Mouse (Mus musculus) cortical plate, adult 2 months (tissue): Measurements from ENCODE around the gene Sema4d.

Experiments used
- CTCF ChIP-seq: fragments of 200-500 bp; IDR thresholded peaks from 2 replicates; pipeline ENCODE4 v1.5.1; 2011; ENCODE audit warnings: mild to moderate bottlenecking, control low read depth, low read length; ENCODE audit not compliant: insufficient read depth; ENCODE audit errors: extremely low read depth
- POLR2A ChIP-seq: fragments of 200-500 bp; IDR thresholded peaks from 2 replicates; pipeline ENCODE4 v1.6.1; 2011; ENCODE audit warnings: mild to moderate bottlenecking, low read length, control low read depth; ENCODE audit not compliant: insufficient read depth; ENCODE audit errors: extremely low read depth

- TF ChIP-seq CTCF, result no peak
- no peak for TF ChIP-seq POLR2A
These were observed 108.1 kb downstream of the Sema4d start for GRCm38 (mm10) chr13:51685290-51685966.
